Mouse (Mus musculus): ENCODE measurements around the gene Dis3l2.

Gene Dis3l2

GRCm38 (mm10) chr1:86916355-86916984, 212.9 kb downstream of the Dis3l2 start:
- no peak for DNase-seq (ENCODE audit: low spot score)

GRCm38 (mm10) chr1:86925776-86926175, 222.2 kb downstream of the Dis3l2 start:
- no peak for DNase-seq (ENCODE audit: low spot score)

GRCm38 (mm10) chr1:86931606-86932379, 228.2 kb downstream of the Dis3l2 start:
- no peak for DNase-seq (ENCODE audit: low spot score)

GRCm38 (mm10) chr1:86932810-86933209, 229.2 kb downstream of the Dis3l2 start:
- no peak for DNase-seq (ENCODE audit: low spot score)

- DNase-seq (ENCODE audit: low spot score) = no peak
Observed at GRCm38 (mm10) chr1:86933656-86934055, 230.0 kb downstream of the Dis3l2 start.

GRCm38 (mm10) chr1:86951501-86952205, 248.0 kb downstream of the Dis3l2 start:
- DNase-seq (ENCODE audit: low spot score) = no peak

GRCm38 (mm10) chr1:86955801-86956200, 252.2 kb downstream of the Dis3l2 start:
- no peak for DNase-seq (ENCODE audit: low spot score)

GRCm38 (mm10) chr1:86968261-86968964, 264.8 kb downstream of the Dis3l2 start:
- DNase-seq (ENCODE audit: low spot score) = no peak

GRCm38 (mm10) chr1:86969173-86969725, 265.6 kb downstream of the Dis3l2 start:
- DNase-seq (ENCODE audit: low spot score) = no peak

GRCm38 (mm10) chr1:86972693-86973092, 269.1 kb downstream of the Dis3l2 start:
- no peak for DNase-seq (ENCODE audit: low spot score)

- DNase-seq (ENCODE audit: low spot score) = no peak
Observed at GRCm38 (mm10) chr1:86977018-86977417, 273.4 kb downstream of the Dis3l2 start.

GRCm38 (mm10) chr1:86986372-86986771, 282.8 kb downstream of the Dis3l2 start:
- no peak for DNase-seq (ENCODE audit: low spot score)

GRCm38 (mm10) chr1:86992849-86993248, 289.2 kb downstream of the Dis3l2 start:
- DNase-seq (ENCODE audit: low spot score) = no peak

GRCm38 (mm10) chr1:86994023-86994422, 290.4 kb downstream of the Dis3l2 start:
- DNase-seq (ENCODE audit: low spot score) = no peak

- DNase-seq (ENCODE audit: low spot score) = no peak
Observed at GRCm38 (mm10) chr1:86998051-86998450, 294.4 kb downstream of the Dis3l2 start.

GRCm38 (mm10) chr1:87001365-87001764, 297.8 kb downstream of the Dis3l2 start:
- no peak for DNase-seq (ENCODE audit: low spot score)

- DNase-seq (ENCODE audit: low spot score) = no peak
Observed at GRCm38 (mm10) chr1:87002545-87003168, 299.0 kb downstream of the Dis3l2 start.

GRCm38 (mm10) chr1:87003169-87003552, 299.6 kb downstream of the Dis3l2 start:
- no peak for DNase-seq (ENCODE audit: low spot score)

- DNase-seq (ENCODE audit: low spot score) = no peak
Observed at GRCm38 (mm10) chr1:87006425-87006824, 302.8 kb downstream of the Dis3l2 start.

GRCm38 (mm10) chr1:87008211-87008610, 304.6 kb downstream of the Dis3l2 start:
- DNase-seq (ENCODE audit: low spot score) = no peak

GRCm38 (mm10) chr1:87009156-87009555, 305.5 kb downstream of the Dis3l2 start:
- no peak for DNase-seq (ENCODE audit: low spot score)
